Mouse (Mus musculus) kidney, embryonic 16.5 days (tissue): ENCODE measurements at regions not wholly inside any gene's neighbourhood (a gene's known extent, or its start where the extent isn't known, plus 50 kb on each side); places are given as distances from the start of the nearest gene placed in this dataset.

ENCODE experiments used
- ATAC-seq: fragments of 200-750 bp; cut with Nextera tagmentation; 2 replicates; pipeline ENCODE4 v1.8.0; 2017; ENCODE audit warnings: moderate TSS enrichment; ENCODE audit not compliant: low FRiP score, low TSS enrichment
- H3K27ac ChIP-seq: fragments of 300-500 bp; sonication (generic); 2 replicates; pipeline ENCODE4 v1.5.1; 2014; ENCODE audit warnings: low read length
- H3K27me3 ChIP-seq: fragments of 300-500 bp; sonication (generic); 2 replicates; pipeline ENCODE4 v1.6.1; 2014; ENCODE audit warnings: low read length, control low read depth, mixed read lengths; ENCODE audit not compliant: insufficient read depth
- H3K36me3 ChIP-seq: fragments of 300-500 bp; sonication (generic); 2 replicates; pipeline ENCODE4 v1.6.1; 2014; ENCODE audit warnings: low read length, control low read depth, mixed read lengths; ENCODE audit not compliant: insufficient read depth
- H3K4me1 ChIP-seq: fragments of 300-500 bp; sonication (generic); 2 replicates; pipeline ENCODE4 v1.6.1; 2014; ENCODE audit warnings: low read length, control low read depth, mixed read lengths; ENCODE audit not compliant: insufficient read depth
- H3K4me2 ChIP-seq: fragments of 300-500 bp; sonication (generic); replicated peaks from 2 replicates; pipeline ENCODE4 v1.6.1; 2014; ENCODE audit warnings: low read depth, low read length
- H3K4me3 ChIP-seq: fragments of 300-500 bp; sonication (generic); 2 replicates; pipeline ENCODE4 v1.5.1; 2014; ENCODE audit warnings: mild to moderate bottlenecking, low read length
- H3K9ac ChIP-seq: fragments of 300-500 bp; sonication (generic); replicated peaks from 2 replicates; pipeline ENCODE4 v1.6.1; 2014; ENCODE audit warnings: low read length
- H3K9me3 ChIP-seq: fragments of 300-500 bp; sonication (generic); 2 replicates; pipeline ENCODE4 v1.6.1; 2016; ENCODE audit warnings: low read length, control low read depth
- WGBS: fragments of 180-500 bp; shearing (Covaris S2); extraction: QIAGEN DNeasy Blood & Tissue Kit; methylation state at CpG from one replicate; pipeline ENCODE4 v1.1.7; 2014; 5-methylcytosine and 5-hydroxymethylcytosine counted together

GRCm38 (mm10) chr12:9839198-9839845 lies 269.4 kb downstream of the Osr1 start:
- Histone ChIP-seq H3K4me2 (no peak overlapping the region), H3K27ac (no peak overlapping the region), H3K9me3 (no peaks in the 10 kb centered on the region), H3K4me1 (no peaks in the 10 kb centered on the region), H3K36me3 (no peaks in the 10 kb centered on the region), H3K4me3 (no peak overlapping the region), H3K27me3 (no peaks in the 10 kb centered on the region), H3K9ac (no peak overlapping the region)
- ATAC-seq = no peak
- WGBS = 76% methylated on average over 5 of the region's 5 CpGs

- Histone ChIP-seq H3K4me2 (no peak overlapping the region), H3K4me3 (no peak overlapping the region), H3K27ac (no peak overlapping the region), H3K4me1 (no peaks in the 10 kb centered on the region), H3K9me3 (no peaks in the 10 kb centered on the region), H3K27me3 (no peaks in the 10 kb centered on the region), H3K9ac (no peak overlapping the region), H3K36me3 (no peaks in the 10 kb centered on the region)
- ATAC-seq = no peak
- 28% methylated on average over 2 of the region's 2 CpGs for WGBS
Measured at GRCm38 (mm10) chr12:9839949-9840348, 270.0 kb downstream of the Osr1 start.

GRCm38 (mm10) chr12:9847034-9847433 lies 277.1 kb downstream of the Osr1 start:
- Histone ChIP-seq H3K4me3 (no peak overlapping the region), H3K27me3 (no peaks in the 10 kb centered on the region), H3K27ac (no peak overlapping the region), H3K4me1 (0 out of 2 replicates have a peak, but pooled peaks cover 3% of the 10 kb centered on the region), H3K9me3 (no peaks in the 10 kb centered on the region), H3K9ac (no peak overlapping the region), H3K4me2 (no peak overlapping the region), H3K36me3 (no peaks in the 10 kb centered on the region)
- peak; percentile 84 for ATAC-seq
- WGBS = 28% methylated on average over 2 of the region's 2 CpGs

- no peak overlapping the region for H3K27ac ChIP-seq
- peak; percentile 86 for ATAC-seq
Measured at GRCm38 (mm10) chr12:9847465-9848205, 277.7 kb downstream of the Osr1 start.

GRCm38 (mm10) chr12:9855503-9856024 lies 285.6 kb downstream of the Osr1 start:
- no peaks in the 10 kb centered on the region for H3K36me3 ChIP-seq
- no peak overlapping the region for H3K4me2 ChIP-seq
- no peak for ATAC-seq
- 70% methylated on average over 3 of the region's 3 CpGs for WGBS
- H3K27ac ChIP-seq = no peak overlapping the region
- no peak overlapping the region for H3K4me3 ChIP-seq
- H3K9ac ChIP-seq = no peak overlapping the region
- no peaks in the 10 kb centered on the region for H3K9me3 ChIP-seq
- no peaks in the 10 kb centered on the region for H3K27me3 ChIP-seq
- H3K4me1 ChIP-seq = no peaks in the 10 kb centered on the region

More at GRCm38 (mm10) chr12:9847465-9848205, 277.7 kb downstream of the Osr1 start:
- no peak overlapping the region for H3K4me3 ChIP-seq
- 66% methylated on average over 7 of the region's 7 CpGs for WGBS
- 0 out of 2 replicates have a peak, but pooled peaks cover 3% of the 10 kb centered on the region for H3K4me1 ChIP-seq
- no peaks in the 10 kb centered on the region for H3K36me3 ChIP-seq
- H3K9ac ChIP-seq = no peak overlapping the region
- H3K27me3 ChIP-seq = no peaks in the 10 kb centered on the region
- no peaks in the 10 kb centered on the region for H3K9me3 ChIP-seq
- no peak overlapping the region for H3K4me2 ChIP-seq

GRCm38 (mm10) chr12:9856128-9856621 lies 286.3 kb downstream of the Osr1 start:
- ATAC-seq = no peak
- Histone ChIP-seq H3K36me3 (no peaks in the 10 kb centered on the region), H3K27me3 (no peaks in the 10 kb centered on the region), H3K4me3 (no peak overlapping the region), H3K27ac (no peak overlapping the region), H3K4me2 (no peak overlapping the region), H3K9me3 (no peaks in the 10 kb centered on the region), H3K9ac (no peak overlapping the region), H3K4me1 (no peaks in the 10 kb centered on the region)
- 92% methylated on average over 8 of the region's 8 CpGs for WGBS

- WGBS = 80% methylated on average over 2 of the region's 2 CpGs
- Histone ChIP-seq H3K27me3 (no peaks in the 10 kb centered on the region), H3K27ac (no peak overlapping the region), H3K9ac (no peak overlapping the region), H3K4me2 (no peak overlapping the region), H3K4me1 (no peaks in the 10 kb centered on the region), H3K9me3 (no peaks in the 10 kb centered on the region), H3K4me3 (no peak overlapping the region), H3K36me3 (no peaks in the 10 kb centered on the region)
- no peak for ATAC-seq
Measured at GRCm38 (mm10) chr12:9857990-9858389, 288.1 kb downstream of the Osr1 start.

GRCm38 (mm10) chr12:9862301-9862700 lies 292.4 kb downstream of the Osr1 start:
- no peak overlapping the region for H3K4me2 ChIP-seq
- no peak overlapping the region for H3K27ac ChIP-seq
- H3K4me1 ChIP-seq = no peaks in the 10 kb centered on the region
- no peak overlapping the region for H3K4me3 ChIP-seq
- H3K27me3 ChIP-seq = no peaks in the 10 kb centered on the region
- no peaks in the 10 kb centered on the region for H3K36me3 ChIP-seq
- no peaks in the 10 kb centered on the region for H3K9me3 ChIP-seq
- WGBS = 90% methylated on average over 1 of the region's 1 CpGs
- no peak overlapping the region for H3K9ac ChIP-seq
- ATAC-seq = no peak

- no peaks in the 10 kb centered on the region for H3K4me1 ChIP-seq
- H3K9ac ChIP-seq = no peak overlapping the region
- no peak overlapping the region for H3K4me3 ChIP-seq
- 93% methylated on average over 4 of the region's 4 CpGs for WGBS
- no peaks in the 10 kb centered on the region for H3K27me3 ChIP-seq
- no peak overlapping the region for H3K27ac ChIP-seq
- no peaks in the 10 kb centered on the region for H3K9me3 ChIP-seq
- no peak overlapping the region for H3K4me2 ChIP-seq
- ATAC-seq = no peak
- H3K36me3 ChIP-seq = no peaks in the 10 kb centered on the region
Measured at GRCm38 (mm10) chr12:9872236-9872635, 302.3 kb downstream of the Osr1 start.

GRCm38 (mm10) chr12:9873214-9873613 lies 303.3 kb downstream of the Osr1 start:
- no peak overlapping the region for H3K27ac ChIP-seq
- no peak overlapping the region for H3K4me2 ChIP-seq
- no peak overlapping the region for H3K9ac ChIP-seq
- no peaks in the 10 kb centered on the region for H3K4me1 ChIP-seq
- H3K27me3 ChIP-seq = no peaks in the 10 kb centered on the region
- no peaks in the 10 kb centered on the region for H3K36me3 ChIP-seq
- no peaks in the 10 kb centered on the region for H3K9me3 ChIP-seq
- 90% methylated on average over 1 of the region's 1 CpGs for WGBS
- no peak for ATAC-seq
- H3K4me3 ChIP-seq = no peak overlapping the region
